Comparison of ENCODE assay signal across 13 mouse cellular contexts in the genomic region with DNA sequence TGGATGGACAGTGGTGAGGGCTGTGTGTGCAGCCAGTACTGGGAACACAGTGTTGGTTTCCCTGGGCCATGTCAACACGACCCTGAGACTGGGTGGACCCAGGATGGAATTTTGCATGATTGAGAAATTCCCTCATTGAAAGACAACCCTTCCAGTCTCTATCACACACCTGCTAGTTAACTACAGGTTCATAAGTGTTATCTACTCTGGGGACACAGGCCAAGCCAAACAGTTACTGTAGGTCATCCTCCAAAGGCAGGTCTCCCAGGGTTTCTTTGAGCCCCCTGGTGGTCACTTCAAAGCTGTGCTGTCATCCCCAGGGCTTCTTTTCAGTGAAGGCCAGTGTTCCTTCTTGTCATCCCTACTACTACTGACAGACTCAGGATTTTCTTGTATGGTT.
DNase-seq lines count a peak whose midpoint lies in the region; ATAC-seq and TF ChIP-seq lines count a peak whose summit lies in the region.
"Had no signal": no experiment of that assay in that cellular context is flagged by ENCODE, and none has a peak within 500 bp of the region (broad histone marks: within the 10 kb centered on the region; RNA-seq: fewer than 3 reads in every experiment).

No protein-coding gene starts in this region.

- H3K9ac ChIP-seq in heart, adult 2 months (ENCODE audit: low read depth, low read length): no peak overlapping the region
- no peak overlapping the region for H3K9ac ChIP-seq in heart, embryonic 12.5 days
- no peak overlapping the region for H3K9ac ChIP-seq in stomach, postnatal 0 days (ENCODE audit: low read length)
- no peak overlapping the region for H3K9ac ChIP-seq in midbrain, embryonic 14.5 days (replicated peaks; ENCODE audit: low read length)
- H3K9ac ChIP-seq: embryonic facial prominence, embryonic 12.5 days; heart, embryonic 13.5 days; limb, embryonic 13.5 days; stomach, embryonic 15.5 days had no signal

- no peaks in the 10 kb centered on the region for H3K9me3 ChIP-seq in heart, embryonic 12.5 days (replicated peaks)
- H3K9me3 ChIP-seq in stomach, postnatal 0 days (ENCODE audit: control insufficient read depth, low read length): no peaks in the 10 kb centered on the region
- no peaks in the 10 kb centered on the region for H3K9me3 ChIP-seq in midbrain, embryonic 14.5 days (ENCODE audit: control insufficient read depth, low read length)
- H3K9me3 ChIP-seq: embryonic facial prominence, embryonic 12.5 days; heart, embryonic 13.5 days; limb, embryonic 13.5 days; stomach, embryonic 15.5 days had no signal

- no peak for TF ChIP-seq EP300 in heart, adult 2 months (IDR thresholded peaks at IDR 0.05; ENCODE audit: insufficient read depth, low read depth, low read length)
- no peak for TF ChIP-seq EP300 in stomach, postnatal 0 days (optimal IDR thresholded peaks at IDR 0.05)

- H3K4me3 ChIP-seq in heart, adult 2 months: no peak overlapping the region
- H3K4me3 ChIP-seq in heart, embryonic 12.5 days: no peak overlapping the region
- H3K4me3 ChIP-seq in stomach, postnatal 0 days (ENCODE audit: low read depth, low read length): no peak overlapping the region
- H3K4me3 ChIP-seq in midbrain, embryonic 14.5 days (replicated peaks; ENCODE audit: low read depth, low read length): no peak overlapping the region
- H3K4me3 ChIP-seq: embryonic facial prominence, embryonic 12.5 days; heart, embryonic 13.5 days; limb, embryonic 13.5 days; stomach, embryonic 15.5 days had no signal

- ATAC-seq in heart, embryonic 12.5 days (ENCODE audit: insufficient number of reproducible peaks, low FRiP score): no peak
- no peak for ATAC-seq in stomach, postnatal 0 days (ENCODE audit: low FRiP score, low TSS enrichment)
- ATAC-seq in midbrain, embryonic 14.5 days (ENCODE audit: low FRiP score, low TSS enrichment): no peak
- ATAC-seq: Patski had no signal

- H3K4me1 ChIP-seq in heart, adult 2 months (ENCODE audit: control insufficient read depth, insufficient read depth, low read length): peaks cover 1% of the 10 kb centered on the region; the same call in 1 of the 2 replicates
- peaks cover 18% of the 10 kb centered on the region; the same call in 1 of the 2 replicates for H3K4me1 ChIP-seq in heart, embryonic 12.5 days (replicated peaks)
- H3K4me1 ChIP-seq in stomach, postnatal 0 days (replicated peaks; ENCODE audit: control insufficient read depth, insufficient read depth): no peaks in the 10 kb centered on the region
- no peaks in the 10 kb centered on the region for H3K4me1 ChIP-seq in midbrain, embryonic 14.5 days (ENCODE audit: control insufficient read depth, insufficient read depth, low read length)

- H3K27me3 ChIP-seq in heart, adult 2 months (ENCODE audit: control insufficient read depth, insufficient read depth, low read length): no peaks in the 10 kb centered on the region
- H3K27me3 ChIP-seq in heart, embryonic 12.5 days (replicated peaks): peaks cover 27% of the 10 kb centered on the region
- H3K27me3 ChIP-seq in stomach, postnatal 0 days (ENCODE audit: control insufficient read depth, insufficient read depth, low read length): no peaks in the 10 kb centered on the region
- H3K27me3 ChIP-seq in midbrain, embryonic 14.5 days (ENCODE audit: control insufficient read depth, insufficient read depth, low read length): no peaks in the 10 kb centered on the region
- H3K27me3 ChIP-seq: embryonic facial prominence, embryonic 12.5 days; Patski; stomach, embryonic 15.5 days had no signal

- no peak for TF ChIP-seq POLR2A in heart, adult 2 months (IDR thresholded peaks at IDR 0.05; ENCODE audit: insufficient read depth, low read depth, low read length)

- WGBS in heart, adult 2 months: 63% methylated on average over 1 of the region's 1 CpGs
- WGBS in heart, embryonic 12.5 days: 81% methylated on average over 1 of the region's 1 CpGs
- WGBS in stomach, postnatal 0 days: 96% methylated on average over 1 of the region's 1 CpGs
- WGBS in midbrain, embryonic 14.5 days: 84% methylated on average over 1 of the region's 1 CpGs

- H3K4me2 ChIP-seq in heart, embryonic 12.5 days: no peak overlapping the region
- no peak overlapping the region for H3K4me2 ChIP-seq in stomach, postnatal 0 days (replicated peaks; ENCODE audit: low read depth)
- no peak overlapping the region for H3K4me2 ChIP-seq in midbrain, embryonic 14.5 days (ENCODE audit: low read length)
- H3K4me2 ChIP-seq: embryonic facial prominence, embryonic 12.5 days; heart, embryonic 13.5 days; limb, embryonic 13.5 days; stomach, embryonic 15.5 days had no signal

- no peaks in the 10 kb centered on the region for H3K79me2 ChIP-seq in heart, adult 2 months (replicated peaks; ENCODE audit: control insufficient read depth, insufficient read depth, low read length)

- peak; percentile 75 for TF ChIP-seq CTCF in heart, adult 2 months (IDR thresholded peaks at IDR 0.05)
- TF ChIP-seq CTCF in stomach, postnatal 0 days (IDR thresholded peaks at IDR 0.05; ENCODE audit: low read depth): peak; percentile 65

- no peaks in the 10 kb centered on the region for H3K36me3 ChIP-seq in heart, adult 2 months (ENCODE audit: control insufficient read depth, insufficient read depth, low read length)
- no peaks in the 10 kb centered on the region for H3K36me3 ChIP-seq in heart, embryonic 12.5 days
- no peaks in the 10 kb centered on the region for H3K36me3 ChIP-seq in stomach, postnatal 0 days (ENCODE audit: control insufficient read depth, insufficient read depth, low read length)
- H3K36me3 ChIP-seq in midbrain, embryonic 14.5 days (ENCODE audit: control insufficient read depth, insufficient read depth, low read length): no peaks in the 10 kb centered on the region
- H3K36me3 ChIP-seq: embryonic facial prominence, embryonic 12.5 days; heart, embryonic 13.5 days; limb, embryonic 13.5 days; stomach, embryonic 15.5 days had no signal

- intact Hi-C loops in heart, adult 2 months (cut with DNase I): loop anchor here (2.0 to 5.0 kb wide), 3 partner anchors 45 to 220 kb away; no protein-coding TSS in a partner anchor
- intact Hi-C loops in heart, postnatal 10 days (cut with DNase I): loop anchor here (2.0 to 5.0 kb wide), 3 partner anchors 90 to 220 kb away; no protein-coding TSS in a partner anchor

- no peak for DNase-seq in heart, adult 2 months
- DNase-seq in urinary bladder, postnatal 14 days (ENCODE audit: low spot score): peak; percentile 21
- no peak for DNase-seq in urinary bladder, adult 2 months (ENCODE audit: low spot score)
- DNase-seq in heart, postnatal 10 days: peak; percentile 46 to 50
- no peak for DNase-seq in stomach, postnatal 0 days (ENCODE audit: low spot score)
- DNase-seq in midbrain, embryonic 14.5 days: no peak
- no peak for DNase-seq in layer of hippocampus, postnatal 10 days (ENCODE audit: low spot score in 2 of 2)

- H3K27ac ChIP-seq in heart, adult 2 months: no peak overlapping the region
- H3K27ac ChIP-seq in heart, embryonic 12.5 days (ENCODE audit: poor library complexity, severe bottlenecking): no peak overlapping the region
- no peak overlapping the region for H3K27ac ChIP-seq in stomach, postnatal 0 days (replicated peaks)
- H3K27ac ChIP-seq in midbrain, embryonic 14.5 days (replicated peaks; ENCODE audit: low read depth, low read length): no peak overlapping the region
- H3K27ac ChIP-seq: embryonic facial prominence, embryonic 12.5 days; heart, embryonic 13.5 days; limb, embryonic 13.5 days; stomach, embryonic 15.5 days had no signal

Comparison
In these comparisons a context has a peak if more than half of its experiments do, and no peak if none do; other contexts are left out.
1. DNase-seq: peak in urinary bladder, postnatal 14 days (single experiment) and heart, postnatal 10 days (2 of 2); none in heart, adult 2 months (0 of 2), urinary bladder, adult 2 months (single experiment), stomach, postnatal 0 days (single experiment), midbrain, embryonic 14.5 days (single experiment) and layer of hippocampus, postnatal 10 days (0 of 2).